Mouse (Mus musculus): ENCODE data around the gene Fam53b.

DNA sequence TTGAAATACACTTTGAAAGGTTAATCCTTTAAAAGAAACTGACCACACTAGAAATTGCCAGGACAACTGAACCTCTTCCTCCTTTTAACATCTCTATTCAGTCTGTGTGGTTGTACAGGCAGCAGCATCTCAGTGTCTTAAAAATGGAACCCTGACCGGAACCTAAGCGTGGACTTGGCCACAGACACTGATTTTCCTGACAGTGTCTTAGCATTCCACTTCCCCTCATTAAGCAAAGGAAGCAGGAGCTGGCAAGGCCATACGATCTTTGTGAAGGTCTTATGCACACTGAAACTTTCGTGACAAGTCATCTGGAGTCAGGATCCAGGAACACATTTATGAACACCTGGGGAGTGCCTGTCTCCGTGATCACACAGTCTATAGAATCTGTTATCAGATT, 29.6 kb downstream of the Fam53b start:
- TF ChIP-seq CTCF (IDR thresholded peaks at IDR 0.05) (no peak), EP300 (IDR thresholded peaks at IDR 0.05) (no peak)

Measured in lung, postnatal 0 days (tissue).